Mouse (Mus musculus): ENCODE results near the gene Ankrd66. TPM values are rescaled to one million over a fixed set of nuclear protein-coding genes. Genes with fewer than 3 reads are reported as not detected.
A peak's percentile ranks its signal among the peaks of the same experiment; 100 is the strongest.
"Not testable (repeated sequence)": the region's sequence is repeated elsewhere in the genome, so short reads cannot be mapped to it uniquely, and the experiment has no call there.

The Ankrd66 gene
- polyA plus RNA-seq, 1 experiment from 2014 or later: not detected

- 61% methylated on average over 6 of the region's 6 CpGs for WGBS (ENCODE audit: insufficient replicate concordance)
- H3K9me3 ChIP-seq (replicated peaks); H3K27ac ChIP-seq (replicated peaks): not testable (repeated sequence)
Measured at GRCm38 (mm10) chr17:43536841-43537240, 6.6 kb downstream of the Ankrd66 start.

DNA sequence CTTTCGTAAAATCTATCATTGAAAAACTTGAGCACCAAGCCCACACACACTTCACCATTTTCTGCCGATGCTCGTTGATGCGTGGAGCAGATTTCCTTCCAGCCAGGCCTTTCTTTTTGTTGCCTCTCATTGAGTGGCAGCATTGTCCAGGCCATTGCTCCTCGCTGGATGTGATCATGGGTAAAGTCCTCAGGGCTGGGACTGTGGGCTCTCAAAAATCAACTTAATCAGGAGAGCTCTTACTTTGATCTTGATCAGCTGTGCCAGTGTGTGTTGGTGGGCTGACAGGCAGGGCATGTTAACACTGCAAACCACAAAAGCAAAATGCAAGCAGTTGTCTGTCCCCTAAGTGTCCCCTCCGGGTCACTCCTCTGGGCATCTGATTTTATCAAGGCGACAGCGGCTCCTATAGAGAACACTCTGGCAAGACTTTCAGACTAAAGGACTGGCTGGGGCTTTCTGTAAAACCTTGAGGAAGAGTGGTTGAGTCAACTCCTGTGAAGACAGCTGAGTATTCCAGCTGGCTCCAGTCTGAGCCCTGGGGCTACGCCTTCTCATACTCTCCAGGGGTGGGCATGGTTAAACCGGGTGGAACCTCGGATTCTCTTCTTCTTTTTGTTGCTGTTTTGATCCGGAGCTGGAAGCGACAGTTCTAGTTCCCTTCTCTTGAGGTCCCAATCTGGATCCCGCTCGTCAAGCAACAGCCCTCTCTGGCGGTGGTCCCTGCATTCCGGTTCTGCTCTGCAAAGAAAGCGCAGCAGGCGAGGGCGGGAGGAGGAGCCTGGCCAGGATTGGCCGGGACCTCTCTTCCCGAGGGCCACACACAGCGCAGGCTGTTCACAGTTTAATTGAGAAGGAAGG is 8.8 kb downstream of the Ankrd66 start:
- H3K4me1 ChIP-seq (replicated peaks): no peaks in the 10 kb centered on the region
- H3K9ac ChIP-seq: no peak overlapping the region
- H3K27me3 ChIP-seq: no peaks in the 10 kb centered on the region
- H3K4me2 ChIP-seq: peak overlapping the region; percentile 50
- H3K27ac ChIP-seq (replicated peaks): no peak overlapping the region
- H3K4me3 ChIP-seq (replicated peaks): peak overlapping the region; percentile 15; the same call in 1 of the 2 replicates
- no peaks in the 10 kb centered on the region for H3K9me3 ChIP-seq (replicated peaks)
- WGBS (ENCODE audit: insufficient replicate concordance): 19% methylated on average over 23 of the region's 23 CpGs
- H3K36me3 ChIP-seq (replicated peaks): no peaks in the 10 kb centered on the region
- peak; percentile 47; the same call in 1 of the 2 replicates for ATAC-seq (ENCODE audit: insufficient read depth)

More at GRCm38 (mm10) chr17:43536841-43537240, 6.6 kb downstream of the Ankrd66 start:
- H3K4me1 ChIP-seq (replicated peaks); H3K4me3 ChIP-seq (replicated peaks); ATAC-seq (ENCODE audit: insufficient read depth); H3K27me3 ChIP-seq; H3K36me3 ChIP-seq (replicated peaks); H3K4me2 ChIP-seq; H3K9ac ChIP-seq: not testable (repeated sequence)

DNA sequence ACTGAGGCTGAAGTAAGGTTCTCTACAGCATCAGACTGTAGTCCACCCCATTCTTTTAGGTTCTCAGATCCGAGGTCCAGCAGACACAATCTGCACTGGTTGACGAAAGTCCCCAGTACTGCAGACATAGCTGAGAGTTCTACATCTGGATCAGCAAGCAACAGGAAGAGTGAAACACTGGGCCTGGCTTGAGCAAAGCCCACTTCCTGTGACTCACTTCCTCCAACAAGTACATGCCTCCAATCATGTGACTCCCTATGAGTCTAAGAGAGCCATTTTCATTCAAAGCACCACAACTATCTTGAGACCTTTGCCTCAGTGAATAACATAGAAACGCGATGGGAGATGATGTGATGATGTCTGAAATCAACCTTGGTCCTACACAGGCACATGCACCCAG is 12.2 kb downstream of the Ankrd66 start:
- Histone ChIP-seq H3K27me3 (no peaks in the 10 kb centered on the region), H3K4me1 (replicated peaks) (no peaks in the 10 kb centered on the region), H3K9me3 (replicated peaks) (no peaks in the 10 kb centered on the region), H3K9ac (no peak overlapping the region), H3K4me2 (no peak overlapping the region), H3K36me3 (replicated peaks) (no peaks in the 10 kb centered on the region), H3K27ac (replicated peaks) (no peak overlapping the region), H3K4me3 (replicated peaks) (no peak overlapping the region)
- ATAC-seq (ENCODE audit: insufficient read depth): no peak
- WGBS (ENCODE audit: insufficient replicate concordance): 64% methylated on average over 4 of the region's 4 CpGs

DNA sequence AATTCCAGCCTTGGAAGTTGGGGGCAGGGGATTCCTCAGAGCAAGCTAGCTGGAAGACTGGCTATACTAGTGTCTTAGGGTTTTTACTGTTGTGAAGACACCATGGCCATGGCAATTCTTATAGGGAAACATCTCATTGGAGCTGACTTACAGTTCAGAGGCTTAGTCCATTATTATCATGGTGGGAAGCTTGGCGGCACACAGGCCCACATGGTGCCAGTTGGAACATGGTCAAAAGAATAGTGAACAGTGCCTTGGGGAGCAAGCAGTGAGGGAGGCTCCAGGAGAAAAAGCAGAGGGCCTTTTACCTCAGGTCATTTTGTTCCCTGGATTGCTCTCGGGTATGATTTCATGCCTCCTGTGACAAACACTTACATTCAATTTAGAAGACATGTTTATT is 12.9 kb downstream of the Ankrd66 start:
- WGBS (ENCODE audit: insufficient replicate concordance): 61% methylated on average over 2 of the region's 2 CpGs
- Histone ChIP-seq H3K9ac (no peak overlapping the region), H3K9me3 (replicated peaks) (no peaks in the 10 kb centered on the region), H3K4me1 (replicated peaks) (no peaks in the 10 kb centered on the region), H3K4me2 (no peak overlapping the region), H3K4me3 (replicated peaks) (no peak overlapping the region), H3K27me3 (no peaks in the 10 kb centered on the region), H3K36me3 (replicated peaks) (no peaks in the 10 kb centered on the region), H3K27ac (replicated peaks) (no peak overlapping the region)
- no peak for ATAC-seq (ENCODE audit: insufficient read depth)

GRCm38 (mm10) chr17:43520166-43520565 is 23.3 kb downstream of the Ankrd66 start:
- Histone ChIP-seq H3K27ac (replicated peaks) (no peak overlapping the region), H3K4me1 (replicated peaks) (no peaks in the 10 kb centered on the region), H3K9me3 (replicated peaks) (no peaks in the 10 kb centered on the region), H3K27me3 (no peaks in the 10 kb centered on the region), H3K9ac (no peak overlapping the region), H3K36me3 (replicated peaks) (no peaks in the 10 kb centered on the region), H3K4me3 (replicated peaks) (no peak overlapping the region), H3K4me2 (no peak overlapping the region)
- WGBS (ENCODE audit: insufficient replicate concordance): 49% methylated on average over 3 of the region's 3 CpGs
- no peak for ATAC-seq (ENCODE audit: insufficient read depth)

- no peak overlapping the region for H3K4me2 ChIP-seq
- H3K4me3 ChIP-seq (replicated peaks): no peak overlapping the region
- no peaks in the 10 kb centered on the region for H3K36me3 ChIP-seq (replicated peaks)
- H3K9me3 ChIP-seq (replicated peaks): no peaks in the 10 kb centered on the region
- H3K27ac ChIP-seq (replicated peaks): no peak overlapping the region
- no peaks in the 10 kb centered on the region for H3K4me1 ChIP-seq (replicated peaks)
- WGBS (ENCODE audit: insufficient replicate concordance): 20% methylated on average over 18 of the region's 18 CpGs
- H3K27me3 ChIP-seq: no peaks in the 10 kb centered on the region
- ATAC-seq (ENCODE audit: insufficient read depth): no peak
- H3K9ac ChIP-seq: no peak overlapping the region
Measured at GRCm38 (mm10) chr17:43518644-43519409, 24.6 kb downstream of the Ankrd66 start.

- no peaks in the 10 kb centered on the region for H3K36me3 ChIP-seq (replicated peaks)
- no peaks in the 10 kb centered on the region for H3K4me1 ChIP-seq (replicated peaks)
- 67% methylated on average over 4 of the region's 4 CpGs for WGBS (ENCODE audit: insufficient replicate concordance)
- no peak overlapping the region for H3K9ac ChIP-seq
- no peak overlapping the region for H3K27ac ChIP-seq (replicated peaks)
- no peaks in the 10 kb centered on the region for H3K27me3 ChIP-seq
- H3K9me3 ChIP-seq (replicated peaks): no peaks in the 10 kb centered on the region
- no peak for ATAC-seq (ENCODE audit: insufficient read depth)
- no peak overlapping the region for H3K4me2 ChIP-seq
- no peak overlapping the region for H3K4me3 ChIP-seq (replicated peaks)
Measured at GRCm38 (mm10) chr17:43510782-43511181, 32.7 kb downstream of the Ankrd66 start.

DNA sequence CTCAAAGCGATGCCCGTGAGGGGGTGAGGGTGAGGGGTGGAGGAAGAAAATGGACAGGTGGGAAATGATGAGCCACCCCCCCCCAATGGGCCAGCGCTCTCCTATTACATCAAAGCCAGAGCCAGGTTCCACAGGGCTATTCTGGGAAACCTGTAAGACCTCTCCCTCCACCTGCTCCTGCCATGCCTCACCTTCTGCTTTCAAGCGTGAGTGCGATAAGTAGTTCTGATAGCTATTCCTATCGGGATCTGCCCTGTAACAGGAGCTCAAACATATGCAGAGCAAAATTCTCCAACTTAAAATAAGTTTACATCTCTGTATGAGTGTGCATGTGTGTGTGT is 38.9 kb downstream of the Ankrd66 start:
- Histone ChIP-seq H3K27me3 (no peaks in the 10 kb centered on the region), H3K9me3 (replicated peaks) (no peaks in the 10 kb centered on the region), H3K4me3 (replicated peaks) (no peak overlapping the region), H3K27ac (replicated peaks) (no peak overlapping the region), H3K9ac (no peak overlapping the region), H3K36me3 (replicated peaks) (no peaks in the 10 kb centered on the region), H3K4me1 (replicated peaks) (no peaks in the 10 kb centered on the region), H3K4me2 (no peak overlapping the region)
- WGBS (ENCODE audit: insufficient replicate concordance): 65% methylated on average over 6 of the region's 6 CpGs
- ATAC-seq (ENCODE audit: insufficient read depth): no peak

- ATAC-seq (ENCODE audit: insufficient read depth): no peak
- Histone ChIP-seq H3K9ac (no peak overlapping the region), H3K36me3 (replicated peaks) (no peaks in the 10 kb centered on the region), H3K27me3 (no peaks in the 10 kb centered on the region), H3K4me1 (replicated peaks) (no peaks in the 10 kb centered on the region), H3K9me3 (replicated peaks) (no peaks in the 10 kb centered on the region), H3K4me3 (replicated peaks) (no peak overlapping the region), H3K27ac (replicated peaks) (no peak overlapping the region), H3K4me2 (no peak overlapping the region)
- WGBS (ENCODE audit: insufficient replicate concordance): 36% methylated on average over 4 of the region's 4 CpGs
Measured at GRCm38 (mm10) chr17:43503861-43504593, 39.4 kb downstream of the Ankrd66 start.

- ATAC-seq (ENCODE audit: insufficient read depth): no peak
- no peaks in the 10 kb centered on the region for H3K27me3 ChIP-seq
- no peaks in the 10 kb centered on the region for H3K36me3 ChIP-seq (replicated peaks)
- no peak within 1 kb of the TSS for H3K27ac ChIP-seq (replicated peaks)
- WGBS (ENCODE audit: insufficient replicate concordance): 79% methylated on average over 9 of the region's 9 CpGs
- no peak within 1 kb of the TSS for H3K4me2 ChIP-seq
- no peak within 1 kb of the TSS for H3K9ac ChIP-seq
- H3K4me1 ChIP-seq (replicated peaks): no peaks in the 10 kb centered on the region
- H3K4me3 ChIP-seq (replicated peaks): no peak within 1 kb of the TSS
- H3K9me3 ChIP-seq (replicated peaks): no peaks in the 10 kb centered on the region
Measured at GRCm38 (mm10) chr17:43502592-43502991, 40.8 kb downstream of the Ankrd66 start, which contains the start of gene Mep1a. Gene Mep1a (minus strand): TSS chr17:43502812.

- H3K4me1 ChIP-seq (replicated peaks): no peaks in the 10 kb centered on the region
- no peak overlapping the region for H3K27ac ChIP-seq (replicated peaks)
- no peak for ATAC-seq (ENCODE audit: insufficient read depth)
- H3K4me2 ChIP-seq: no peak overlapping the region
- H3K4me3 ChIP-seq (replicated peaks): no peak overlapping the region
- H3K36me3 ChIP-seq (replicated peaks): no peaks in the 10 kb centered on the region
- no peaks in the 10 kb centered on the region for H3K9me3 ChIP-seq (replicated peaks)
- no peaks in the 10 kb centered on the region for H3K27me3 ChIP-seq
- H3K9ac ChIP-seq: no peak overlapping the region
- WGBS (ENCODE audit: insufficient replicate concordance): 75% methylated on average over 5 of the region's 5 CpGs
Measured at GRCm38 (mm10) chr17:43501631-43502030, 41.8 kb downstream of the Ankrd66 start.
